Mouse (Mus musculus) CH12.LX (cell line): Measurements from ENCODE around the gene Rab14.

ENCODE experiments used
- CTCF ChIP-seq, 2 experiments: IDR thresholded peaks in 1 of 2; conservative IDR thresholded peaks in 1 of 2; 2 replicates each; pipeline ENCODE4 v1.5.1; 2011 to 2012; ENCODE audit warnings: low read depth in 2 of 2, low read length in 2 of 2, improper control_type of control experiment in 1 of 2, inconsistent platforms in 1 of 2, mild to moderate bottlenecking in 1 of 2, moderate library complexity in 1 of 2
- EP300 ChIP-seq: IDR thresholded peaks from 2 replicates; pipeline ENCODE4 v1.6.1; 2011; ENCODE audit warnings: low read length, improper control_type of control experiment
- MXI1 ChIP-seq: IDR thresholded peaks from 2 replicates; pipeline ENCODE4 v1.6.1; 2011; ENCODE audit warnings: mild to moderate bottlenecking, low read depth, low read length, improper control_type of control experiment
- NRF1 ChIP-seq: IDR thresholded peaks from 2 replicates; pipeline ENCODE4 v1.6.1; 2014; ENCODE audit warnings: low read depth, mild to moderate bottlenecking, inconsistent platforms, low read length, improper control_type of control experiment, moderate library complexity
- POLR2A ChIP-seq: IDR thresholded peaks from 2 replicates; pipeline ENCODE4 v1.6.1; 2011; ENCODE audit warnings: low read depth, mild to moderate bottlenecking, improper control_type of control experiment, low read length
- UBTF ChIP-seq: IDR thresholded peaks from 2 replicates; pipeline ENCODE4 v1.6.1; 2012; ENCODE audit warnings: low read depth, mild to moderate bottlenecking, inconsistent platforms, low read length, improper control_type of control experiment, moderate library complexity

- TF ChIP-seq CTCF (conservative IDR thresholded peaks at IDR 0.05 in 1 of 2, IDR thresholded peaks at IDR 0.05 in 1 of 2; ENCODE audit: low read depth in 2 of 2, low read length in 2 of 2): no peak
- TF ChIP-seq EP300: no peak
- TF ChIP-seq NRF1: no peak
- TF ChIP-seq POLR2A: no peak
- no peak for TF ChIP-seq UBTF
- TF ChIP-seq MXI1: no peak
Measured at GRCm38 (mm10) chr2:35138576-35138975, 62.3 kb downstream of the Rab14 start.
